Mouse (Mus musculus): ENCODE results near the gene Cdh7. TPM values are rescaled to one million over a fixed set of nuclear protein-coding genes. Genes with fewer than 3 reads are reported as not detected.
A peak's percentile ranks its signal among the peaks of the same experiment; 100 is the strongest.

The Cdh7 gene
- polyA plus RNA-seq (2015; fragmentation: Nextera tagmentation; extraction: Ambion mirVana) = 0.47 and 0.82 TPM in 2 replicates

DNA sequence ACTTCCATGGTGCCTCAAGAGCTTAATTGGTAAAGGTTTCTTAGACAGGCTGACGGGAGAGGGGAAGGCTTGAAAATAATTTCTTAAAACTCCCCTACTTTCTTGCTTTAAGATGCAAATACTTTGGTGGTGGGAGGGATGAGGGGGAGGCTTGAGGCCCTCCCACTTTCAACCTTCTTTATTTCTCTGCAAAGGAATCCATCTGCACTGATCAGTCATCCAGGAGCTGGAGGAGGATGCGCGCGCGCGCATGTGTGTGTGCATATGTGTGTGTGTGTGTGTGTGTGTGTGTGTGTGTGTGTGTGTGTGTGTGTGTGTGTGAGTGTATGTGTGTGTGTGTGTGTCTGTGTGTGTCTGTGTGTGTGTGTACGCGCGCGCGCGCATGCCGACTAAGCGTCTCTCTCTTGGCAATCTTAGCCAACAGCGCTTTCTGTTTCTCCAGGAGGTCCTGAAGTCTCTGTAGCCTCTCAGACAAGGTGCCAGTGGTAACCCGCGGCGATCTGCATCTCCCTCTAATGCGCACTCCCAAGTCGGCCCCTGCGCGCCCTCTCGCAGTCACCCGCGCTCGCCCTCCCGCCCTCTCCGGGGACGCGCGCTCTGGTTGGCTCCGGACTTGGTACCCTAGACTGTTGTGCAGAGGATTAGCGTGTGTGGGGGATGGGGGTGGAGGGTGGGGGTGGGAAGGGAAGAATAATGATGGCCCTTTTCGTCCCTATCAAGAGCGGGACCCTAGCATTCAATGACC, at the start of gene Cdh7:
Cdh7 (plus strand) TSS at position 368 of the 745 bp plus-strand sequence.
- 1% methylated on average over 26 of the region's 35 CpGs for WGBS
- H3K27me3 ChIP-seq = peaks cover 13% of the 10 kb centered on the region
- peaks cover 8% of the 10 kb centered on the region for H3K4me1 ChIP-seq
- peak within 1 kb of the TSS; percentile 82 for H3K4me2 ChIP-seq
- peak within 1 kb of the TSS; percentile 51 for H3K4me3 ChIP-seq
- 0 out of 2 replicates have a peak within 1 kb of the TSS, but pooled peaks have one; percentile 14 for H3K9ac ChIP-seq
- no peaks in the 10 kb centered on the region for H3K36me3 ChIP-seq
- ATAC-seq (ENCODE audit: insufficient number of reproducible peaks, low FRiP score, low TSS enrichment, low read depth) = no peak
- H3K9me3 ChIP-seq = no peaks in the 10 kb centered on the region
- H3K27ac ChIP-seq = no peak within 1 kb of the TSS

DNA sequence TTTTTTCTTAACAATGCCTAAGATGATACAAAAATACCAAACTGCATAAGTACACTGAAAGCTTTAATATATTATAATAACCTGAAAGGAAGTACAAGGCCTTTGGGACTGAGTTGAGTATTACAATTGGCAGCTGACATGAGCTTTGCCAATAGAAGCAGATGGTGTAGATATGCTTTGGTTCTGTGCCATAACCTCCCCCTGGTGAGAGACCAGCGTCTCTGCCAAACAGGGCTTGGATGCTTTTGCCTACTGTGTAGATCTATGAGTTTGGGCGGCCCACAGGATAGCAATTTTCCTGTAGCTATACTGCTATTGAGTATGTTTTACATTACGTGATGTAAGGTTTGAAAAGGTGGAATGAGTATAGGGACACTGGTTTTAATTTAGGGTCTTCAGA, 49.6 kb upstream of the Cdh7 start:
- no peaks in the 10 kb centered on the region for H3K27me3 ChIP-seq
- H3K4me2 ChIP-seq = no peak overlapping the region
- no peak overlapping the region for H3K9ac ChIP-seq
- no peak overlapping the region for H3K27ac ChIP-seq
- 59% methylated on average over 3 of the region's 3 CpGs for WGBS
- no peaks in the 10 kb centered on the region for H3K9me3 ChIP-seq
- no peak overlapping the region for H3K4me3 ChIP-seq
- H3K4me1 ChIP-seq = no peaks in the 10 kb centered on the region
- ATAC-seq (ENCODE audit: insufficient number of reproducible peaks, low FRiP score, low TSS enrichment, low read depth) = no peak
- H3K36me3 ChIP-seq = no peaks in the 10 kb centered on the region

DNA sequence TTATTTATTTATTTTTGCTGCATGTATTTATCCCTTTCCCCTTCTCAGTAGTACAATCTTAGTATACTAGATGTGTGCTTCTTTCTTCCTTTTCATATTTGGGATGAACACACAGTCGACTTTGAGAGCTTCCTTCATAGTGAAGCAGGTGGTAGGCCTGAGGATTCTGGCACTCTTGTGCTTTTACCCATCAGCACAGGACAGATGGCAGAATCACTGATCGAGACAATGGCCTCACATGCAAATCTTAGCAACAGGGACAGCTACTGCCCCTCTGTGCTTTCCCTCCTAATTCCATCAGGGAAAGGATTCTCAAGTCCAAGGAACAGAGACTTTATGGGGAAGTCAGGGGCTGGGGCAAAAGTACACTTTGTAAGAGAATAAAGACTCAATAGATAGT, 33.7 kb upstream of the Cdh7 start:
- no peaks in the 10 kb centered on the region for H3K27me3 ChIP-seq
- H3K27ac ChIP-seq = no peak overlapping the region
- ATAC-seq (ENCODE audit: insufficient number of reproducible peaks, low FRiP score, low TSS enrichment, low read depth) = no peak
- no peak overlapping the region for H3K4me2 ChIP-seq
- 75% methylated on average over 2 of the region's 2 CpGs for WGBS
- H3K36me3 ChIP-seq = no peaks in the 10 kb centered on the region
- H3K4me1 ChIP-seq = no peaks in the 10 kb centered on the region
- no peaks in the 10 kb centered on the region for H3K9me3 ChIP-seq
- H3K9ac ChIP-seq = no peak overlapping the region
- H3K4me3 ChIP-seq = no peak overlapping the region

DNA sequence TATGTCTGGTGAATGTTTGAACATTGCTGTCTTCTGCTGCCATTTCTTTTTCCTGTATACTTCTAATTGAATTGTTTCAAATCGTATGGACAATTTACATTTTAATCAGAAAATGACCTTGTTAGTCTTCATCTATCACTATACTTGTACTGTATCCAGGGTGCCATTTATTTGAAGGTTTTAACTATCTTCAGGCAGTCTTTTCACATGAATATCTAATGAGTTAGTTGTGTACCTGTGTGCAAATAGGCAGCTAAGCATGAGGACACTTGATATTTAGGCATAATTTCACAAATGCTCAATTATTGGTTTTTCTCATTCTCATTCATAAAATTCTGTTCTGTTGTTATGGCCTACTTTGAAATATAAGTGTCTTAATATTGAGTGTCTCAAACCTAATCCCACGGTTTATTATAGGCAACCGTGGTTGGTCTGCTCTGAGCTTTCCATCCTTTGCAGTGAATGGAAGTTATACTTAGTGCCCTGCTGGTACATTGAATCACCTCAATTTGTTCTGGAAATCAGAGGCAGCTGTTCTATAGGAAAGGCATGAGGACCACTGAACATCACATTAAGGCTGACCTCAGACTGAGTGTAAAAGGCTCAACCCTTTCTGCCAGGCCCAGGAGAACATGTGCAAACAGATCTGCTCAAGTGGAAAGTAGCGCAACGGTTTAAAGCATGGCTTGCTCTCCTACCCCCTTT, 10.4 kb upstream of the Cdh7 start:
- WGBS = 57% methylated on average over 5 of the region's 5 CpGs
- no peak overlapping the region for H3K9ac ChIP-seq
- H3K9me3 ChIP-seq = no peaks in the 10 kb centered on the region
- H3K27me3 ChIP-seq = no peaks in the 10 kb centered on the region
- H3K27ac ChIP-seq = no peak overlapping the region
- H3K4me3 ChIP-seq = no peak overlapping the region
- no peak overlapping the region for H3K4me2 ChIP-seq
- H3K4me1 ChIP-seq = no peaks in the 10 kb centered on the region
- no peak for ATAC-seq (ENCODE audit: insufficient number of reproducible peaks, low FRiP score, low TSS enrichment, low read depth)
- H3K36me3 ChIP-seq = no peaks in the 10 kb centered on the region

DNA sequence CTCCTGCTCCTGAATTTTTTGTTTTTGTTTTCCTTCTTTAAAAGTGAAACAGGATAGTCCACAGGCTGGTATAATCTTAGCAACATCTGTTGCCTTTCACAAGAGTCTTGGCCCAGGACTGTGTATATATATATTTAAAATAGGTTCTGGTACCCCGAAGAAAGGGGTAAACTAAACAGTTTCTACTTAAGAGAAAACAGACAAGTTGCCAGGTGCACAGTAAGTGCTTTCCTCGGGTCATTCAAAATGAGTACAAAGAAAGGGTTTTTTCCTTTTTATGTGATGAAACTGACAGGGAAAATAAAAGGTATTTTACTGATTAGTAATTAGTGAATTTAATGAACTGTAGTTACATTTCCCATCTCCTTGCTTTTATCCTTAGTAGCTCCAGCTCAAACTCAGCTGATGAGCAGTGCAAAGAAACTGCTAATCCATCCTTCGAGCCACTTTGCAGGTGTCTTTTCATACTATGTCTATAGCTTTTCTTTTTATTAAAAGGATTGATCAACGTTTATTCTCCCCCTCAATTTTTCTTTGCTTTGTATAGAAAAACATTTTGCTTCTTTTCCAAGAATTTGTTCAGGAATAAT, 9.7 kb upstream of the Cdh7 start:
- no peak overlapping the region for H3K9ac ChIP-seq
- H3K27ac ChIP-seq = no peak overlapping the region
- no peaks in the 10 kb centered on the region for H3K9me3 ChIP-seq
- WGBS = 44% methylated on average over 4 of the region's 4 CpGs
- no peaks in the 10 kb centered on the region for H3K4me1 ChIP-seq
- H3K36me3 ChIP-seq = no peaks in the 10 kb centered on the region
- no peak for ATAC-seq (ENCODE audit: insufficient number of reproducible peaks, low FRiP score, low TSS enrichment, low read depth)
- no peaks in the 10 kb centered on the region for H3K27me3 ChIP-seq
- H3K4me3 ChIP-seq = no peak overlapping the region
- no peak overlapping the region for H3K4me2 ChIP-seq

DNA sequence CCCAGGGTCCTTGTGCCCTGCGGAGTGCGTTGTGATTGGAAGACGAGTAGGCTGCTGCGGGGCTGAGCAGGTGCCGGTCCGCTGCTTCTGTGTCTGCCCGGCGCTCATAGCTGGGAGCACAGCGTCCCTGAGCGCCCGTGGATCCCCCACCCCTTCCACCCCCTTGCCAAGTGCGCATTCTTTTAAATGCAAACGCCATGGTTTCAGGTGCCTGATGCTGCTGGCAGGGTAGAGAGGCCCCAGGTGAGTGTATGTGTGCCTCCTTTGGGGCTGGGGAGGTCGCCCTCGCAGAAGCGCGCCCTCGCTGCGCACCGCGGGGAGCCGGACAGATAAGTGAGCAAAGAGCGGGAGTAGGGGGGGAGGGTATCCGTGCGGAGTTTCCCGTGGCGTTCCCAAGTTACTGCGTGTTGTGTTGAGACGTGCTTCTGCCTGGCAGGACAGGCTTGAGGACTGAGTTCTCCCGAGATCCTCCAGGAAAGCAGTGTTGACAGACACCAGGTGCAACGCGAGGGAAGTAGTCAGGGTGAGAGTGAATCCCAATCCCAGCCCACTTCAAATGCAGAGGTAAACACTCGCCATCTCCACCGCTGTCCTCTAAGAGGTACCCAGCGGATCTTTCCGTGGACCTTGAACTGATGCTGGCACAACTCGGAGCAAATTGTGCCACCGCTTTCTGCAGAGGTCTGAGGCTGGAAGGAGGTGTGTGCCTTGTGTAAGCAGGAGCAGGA, 742 bp downstream of the Cdh7 start:
- no peak for ATAC-seq (ENCODE audit: insufficient number of reproducible peaks, low FRiP score, low TSS enrichment, low read depth)
- H3K27me3 ChIP-seq = peaks cover 13% of the 10 kb centered on the region
- H3K9ac ChIP-seq = 0 out of 2 replicates have a peak overlapping the region, but pooled peaks have one; percentile 14
- WGBS = under 1% methylated on average over 38 of the region's 38 CpGs
- H3K4me1 ChIP-seq = peaks cover 8% of the 10 kb centered on the region
- no peaks in the 10 kb centered on the region for H3K9me3 ChIP-seq
- peak overlapping the region; percentile 51 for H3K4me3 ChIP-seq
- H3K36me3 ChIP-seq = no peaks in the 10 kb centered on the region
- H3K4me2 ChIP-seq = peak overlapping the region; percentile 82
- no peak overlapping the region for H3K27ac ChIP-seq

DNA sequence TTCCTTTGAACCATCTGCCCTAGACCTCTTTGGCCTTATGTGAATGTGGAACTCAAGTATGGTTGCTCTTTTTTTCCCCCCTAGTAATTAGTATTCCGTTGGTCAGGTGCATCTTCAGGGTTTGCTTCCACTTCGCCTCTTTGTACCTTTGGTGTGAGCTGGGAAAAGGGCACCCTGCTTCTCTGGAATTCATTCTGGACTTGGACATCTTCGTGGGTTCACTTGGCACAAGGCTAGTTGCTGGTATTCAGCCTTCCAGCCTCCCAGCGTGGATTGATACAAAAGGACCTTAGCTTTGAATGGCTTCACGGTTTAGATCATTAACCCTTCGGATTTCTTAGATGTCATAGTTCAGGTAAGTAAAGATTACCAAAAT, 1.3 kb downstream of the Cdh7 start:
- Histone ChIP-seq H3K36me3 (no peaks in the 10 kb centered on the region), H3K27ac (no peak overlapping the region), H3K9me3 (no peaks in the 10 kb centered on the region), H3K9ac (no peak overlapping the region), H3K4me2 (peak overlapping the region; percentile 82), H3K4me3 (peak overlapping the region; percentile 51), H3K27me3 (peaks cover 13% of the 10 kb centered on the region), H3K4me1 (peaks cover 8% of the 10 kb centered on the region)
- WGBS = 28% methylated on average over 6 of the region's 6 CpGs
- ATAC-seq (ENCODE audit: insufficient number of reproducible peaks, low FRiP score, low TSS enrichment, low read depth) = no peak

DNA sequence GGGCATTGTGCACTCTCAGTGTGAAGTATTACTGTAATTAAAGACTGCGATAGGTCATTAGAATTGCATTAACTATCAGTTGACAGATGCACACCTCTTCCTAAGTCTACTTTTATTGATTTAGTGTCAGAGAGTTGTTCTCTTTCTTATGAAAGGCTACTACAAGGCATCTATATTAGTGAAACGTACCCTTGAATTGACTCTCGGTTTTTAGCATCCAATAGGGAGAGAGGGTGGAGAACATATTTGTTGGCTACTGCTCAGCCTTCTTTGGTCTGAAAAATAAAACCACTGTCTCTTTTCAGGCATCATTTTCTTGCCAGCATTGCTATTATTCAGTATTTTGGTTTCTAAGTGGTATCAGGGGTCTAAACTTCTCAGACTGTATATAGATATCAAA, 2.5 kb downstream of the Cdh7 start:
- WGBS = 58% methylated on average over 3 of the region's 3 CpGs
- Histone ChIP-seq H3K27me3 (peaks cover 13% of the 10 kb centered on the region), H3K4me2 (no peak overlapping the region), H3K9ac (no peak overlapping the region), H3K9me3 (no peaks in the 10 kb centered on the region), H3K4me3 (no peak overlapping the region), H3K4me1 (peaks cover 8% of the 10 kb centered on the region), H3K27ac (no peak overlapping the region), H3K36me3 (no peaks in the 10 kb centered on the region)
- ATAC-seq (ENCODE audit: insufficient number of reproducible peaks, low FRiP score, low TSS enrichment, low read depth) = no peak

DNA sequence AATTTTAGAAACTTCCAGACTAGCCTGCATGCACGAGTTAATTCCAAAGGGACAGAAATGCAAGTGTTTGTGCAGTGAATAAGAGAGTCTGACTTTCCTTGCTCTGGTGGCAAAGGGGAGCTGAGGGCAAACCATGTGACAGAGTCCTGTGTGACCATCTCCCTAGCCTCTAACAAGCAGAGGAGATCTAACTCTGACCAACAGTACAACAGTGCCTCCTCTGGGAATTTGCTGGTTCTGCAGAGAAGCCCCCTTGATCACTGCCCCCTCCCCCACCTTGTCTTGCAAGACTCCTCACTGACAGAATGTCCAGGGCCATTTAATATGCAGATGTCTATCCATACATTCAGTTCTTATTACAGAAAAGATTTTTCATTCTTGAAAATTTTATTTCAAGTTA, 3.2 kb downstream of the Cdh7 start:
- no peak overlapping the region for H3K9ac ChIP-seq
- H3K4me2 ChIP-seq = no peak overlapping the region
- H3K27me3 ChIP-seq = peaks cover 13% of the 10 kb centered on the region
- no peaks in the 10 kb centered on the region for H3K9me3 ChIP-seq
- H3K4me3 ChIP-seq = no peak overlapping the region
- 10% methylated on average over 1 of the region's 1 CpGs for WGBS
- no peak for ATAC-seq (ENCODE audit: insufficient number of reproducible peaks, low FRiP score, low TSS enrichment, low read depth)
- no peaks in the 10 kb centered on the region for H3K36me3 ChIP-seq
- peaks cover 8% of the 10 kb centered on the region for H3K4me1 ChIP-seq
- H3K27ac ChIP-seq = no peak overlapping the region

DNA sequence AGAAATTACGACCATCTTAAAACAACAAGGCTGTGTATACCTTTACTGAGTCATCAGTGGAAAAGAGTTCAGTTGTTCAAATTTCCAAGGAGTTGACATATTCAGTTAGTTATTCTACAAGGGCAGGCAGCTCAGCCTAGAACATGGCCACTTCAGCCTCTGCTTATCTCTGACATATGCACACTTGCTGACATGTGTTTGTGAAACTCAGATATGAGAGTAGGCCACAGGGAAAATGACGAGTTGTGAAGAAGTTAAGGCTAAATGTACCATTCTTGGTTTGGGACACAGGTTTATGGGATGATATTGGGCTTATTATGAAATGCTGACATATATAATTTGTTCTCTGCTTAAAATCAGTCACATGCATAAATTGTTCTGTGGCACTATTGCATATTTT, 7.3 kb downstream of the Cdh7 start:
- Histone ChIP-seq H3K36me3 (no peaks in the 10 kb centered on the region), H3K4me3 (no peak overlapping the region), H3K9me3 (no peaks in the 10 kb centered on the region), H3K27ac (no peak overlapping the region), H3K9ac (no peak overlapping the region), H3K27me3 (no peaks in the 10 kb centered on the region), H3K4me1 (no peaks in the 10 kb centered on the region), H3K4me2 (no peak overlapping the region)
- no peak for ATAC-seq (ENCODE audit: insufficient number of reproducible peaks, low FRiP score, low TSS enrichment, low read depth)
- 70% methylated on average over 2 of the region's 2 CpGs for WGBS

DNA sequence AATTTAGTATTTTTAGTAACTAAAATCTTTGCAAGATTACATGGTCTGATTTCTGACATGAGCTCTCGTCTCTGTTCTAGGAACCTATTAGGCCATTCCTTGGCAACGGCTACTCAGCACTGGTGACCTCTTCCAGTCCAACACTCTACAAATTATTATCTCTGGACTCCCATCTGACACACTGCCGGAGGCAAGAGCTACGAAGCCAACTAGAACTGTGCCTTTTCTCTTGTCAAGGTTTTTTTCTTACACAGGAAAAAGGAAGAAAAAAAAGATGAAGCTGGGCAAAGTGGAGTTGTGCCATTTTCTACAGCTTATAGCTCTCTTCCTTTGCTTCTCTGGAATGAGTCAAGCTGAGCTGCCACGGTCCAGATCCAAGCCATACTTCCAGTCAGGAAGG, 11.7 kb downstream of the Cdh7 start:
- H3K4me1 ChIP-seq = no peaks in the 10 kb centered on the region
- 77% methylated on average over 5 of the region's 5 CpGs for WGBS
- H3K36me3 ChIP-seq = no peaks in the 10 kb centered on the region
- no peaks in the 10 kb centered on the region for H3K9me3 ChIP-seq
- no peaks in the 10 kb centered on the region for H3K27me3 ChIP-seq
- no peak for ATAC-seq (ENCODE audit: insufficient number of reproducible peaks, low FRiP score, low TSS enrichment, low read depth)
- no peak overlapping the region for H3K4me2 ChIP-seq
- no peak overlapping the region for H3K9ac ChIP-seq
- no peak overlapping the region for H3K4me3 ChIP-seq
- H3K27ac ChIP-seq = no peak overlapping the region

DNA sequence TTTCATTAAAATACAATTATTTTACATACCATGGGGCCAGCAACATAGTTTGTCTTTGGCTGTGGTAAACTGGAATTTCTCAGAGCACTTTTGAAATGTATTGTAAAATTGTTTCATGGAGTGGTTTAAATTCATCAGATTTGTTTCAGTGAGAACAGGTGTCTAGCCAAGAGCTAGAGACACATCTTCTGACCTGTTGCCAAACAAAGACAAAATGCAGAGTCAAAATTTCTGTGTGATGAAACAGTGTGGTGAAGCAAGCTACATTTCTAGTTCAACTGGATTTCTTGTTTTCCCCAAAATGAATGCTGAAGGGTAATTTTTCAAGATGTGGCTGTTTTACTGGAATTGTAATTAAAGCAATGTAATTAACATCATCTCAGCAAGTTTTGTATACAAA, 22.2 kb downstream of the Cdh7 start:
- no peak for ATAC-seq (ENCODE audit: insufficient number of reproducible peaks, low FRiP score, low TSS enrichment, low read depth)
- no peaks in the 10 kb centered on the region for H3K27me3 ChIP-seq
- H3K27ac ChIP-seq = no peak overlapping the region
- H3K4me2 ChIP-seq = no peak overlapping the region
- H3K4me1 ChIP-seq = no peaks in the 10 kb centered on the region
- no peaks in the 10 kb centered on the region for H3K36me3 ChIP-seq
- no peaks in the 10 kb centered on the region for H3K9me3 ChIP-seq
- H3K4me3 ChIP-seq = no peak overlapping the region
- no peak overlapping the region for H3K9ac ChIP-seq
